Mouse (Mus musculus) heart, postnatal 0 days (tissue): ENCODE measurements around the gene Cstf2. TPM values are rescaled to one million over a fixed set of nuclear protein-coding genes. Genes with fewer than 3 reads are reported as not detected.

Source experiments
- ATAC-seq: fragments of 200-750 bp; cut with Nextera tagmentation; 2 replicates; pipeline ENCODE4 v1.8.0; 2017; ENCODE audit warnings: low read depth, moderate number of reproducible peaks, moderate library complexity; ENCODE audit not compliant: insufficient read depth
- DNase-seq: peaks from one replicate; pipeline ENCODE4 v3.0.0-alpha.2; 2016; ENCODE audit warnings: low spot score
- H3K27ac ChIP-seq: fragments of 300-500 bp; sonication (generic); 2 replicates; pipeline ENCODE4 v1.5.1; 2014; ENCODE audit warnings: low read depth, mild to moderate bottlenecking
- H3K27me3 ChIP-seq: fragments of 300-500 bp; sonication (generic); 2 replicates; pipeline ENCODE4 v1.6.1; 2014; ENCODE audit warnings: low read length, mixed read lengths; ENCODE audit not compliant: control insufficient read depth, insufficient read depth
- H3K36me3 ChIP-seq: fragments of 300-500 bp; sonication (generic); replicated peaks from 2 replicates; pipeline ENCODE4 v1.6.1; 2014; ENCODE audit warnings: low read length, mixed read lengths; ENCODE audit not compliant: control insufficient read depth, insufficient read depth
- H3K4me1 ChIP-seq: fragments of 300-500 bp; sonication (generic); 2 replicates; pipeline ENCODE4 v1.6.1; 2014; ENCODE audit warnings: antibody characterized with exemption; ENCODE audit not compliant: control insufficient read depth, insufficient read depth
- H3K4me2 ChIP-seq: fragments of 300-500 bp; sonication (generic); 2 replicates; pipeline ENCODE4 v1.6.1; 2014; ENCODE audit warnings: low read depth, mild to moderate bottlenecking, low read length, moderate library complexity
- H3K4me3 ChIP-seq: fragments of 300-500 bp; sonication (generic); 2 replicates; pipeline ENCODE4 v1.5.1; 2014; ENCODE audit warnings: low read depth, low read length
- H3K9ac ChIP-seq: fragments of 300-500 bp; sonication (generic); replicated peaks from 2 replicates; pipeline ENCODE4 v1.6.1; 2014; ENCODE audit warnings: low read depth, low read length, mixed read lengths
- H3K9me3 ChIP-seq: fragments of 300-500 bp; sonication (generic); replicated peaks from 2 replicates; pipeline ENCODE4 v1.6.1; 2016; ENCODE audit warnings: low read length; ENCODE audit not compliant: control insufficient read depth
- CTCF ChIP-seq: IDR thresholded peaks from 2 replicates; pipeline ENCODE4 v1.5.1; 2016; ENCODE audit warnings: antibody characterized with exemption, control low read depth, low read depth
- EP300 ChIP-seq: IDR thresholded peaks from 2 replicates; pipeline ENCODE4 v1.6.1; 2016; ENCODE audit warnings: antibody characterized with exemption, low read depth
- WGBS: fragments of 180-500 bp; shearing (Covaris S2); extraction: QIAGEN DNeasy Blood & Tissue Kit; methylation state at CpG from one replicate; pipeline ENCODE4 v1.1.7; 2014; 5-methylcytosine and 5-hydroxymethylcytosine counted together
- microRNA-seq: library from miRNA; unstranded; fragments of <30 nt; microRNA quantifications from one replicate; pipeline ENCODE4, GENCODE M21; 2016
- polyA plus RNA-seq: library from polyadenylated mRNA; unstranded; fragments of >200 nt; fragmentation: Nextera tagmentation; extraction: Ambion mirVana; gene quantifications from 2 replicates; pipeline ENCODE4 v1.2.1, GENCODE M21; 2015
- total RNA-seq: library from RNA; depleted of rRNA; stranded (reverse); fragments of >200 nt; gene quantifications from 2 replicates; pipeline ENCODE4 v1.2.3, GENCODE M21; 2014; ENCODE audit warnings: low replicate concordance; rRNA removed

Gene Cstf2
- total and polyA plus RNA-seq, 2 experiments from 2014 or later: 12.3 to 15.3 TPM

GRCm38 (mm10) chrX:134128549-134128948 lies 69.6 kb downstream of the Cstf2 start:
- H3K9ac ChIP-seq: no peak overlapping the region
- no peak overlapping the region for H3K4me3 ChIP-seq
- no peaks in the 10 kb centered on the region for H3K27me3 ChIP-seq
- no peaks in the 10 kb centered on the region for H3K36me3 ChIP-seq
- no peak overlapping the region for H3K27ac ChIP-seq
- WGBS: 61% methylated on average over 3 of the region's 3 CpGs
- DNase-seq (no peak), ATAC-seq (no peak)
- TF ChIP-seq CTCF: no peak
- no peak for TF ChIP-seq EP300
- H3K4me1 ChIP-seq: no peaks in the 10 kb centered on the region
- no peak overlapping the region for H3K4me2 ChIP-seq
- H3K9me3 ChIP-seq: no peaks in the 10 kb centered on the region

GRCm38 (mm10) chrX:134132295-134132694 lies 73.3 kb downstream of the Cstf2 start:
- H3K4me2 ChIP-seq: no peak overlapping the region
- ATAC-seq: no peak
- H3K36me3 ChIP-seq: no peaks in the 10 kb centered on the region
- H3K4me3 ChIP-seq: no peak overlapping the region
- H3K27me3 ChIP-seq: no peaks in the 10 kb centered on the region
- no peaks in the 10 kb centered on the region for H3K9me3 ChIP-seq
- H3K9ac ChIP-seq: no peak overlapping the region
- no peaks in the 10 kb centered on the region for H3K4me1 ChIP-seq
- WGBS: 25% methylated on average over 5 of the region's 5 CpGs
- TF ChIP-seq CTCF (peak; percentile 47; the same call in 1 of the 2 replicates), EP300 (no peak)
- DNase-seq: no peak
- H3K27ac ChIP-seq: no peak overlapping the region

- no peaks in the 10 kb centered on the region for H3K4me1 ChIP-seq
- no peaks in the 10 kb centered on the region for H3K36me3 ChIP-seq
- H3K4me2 ChIP-seq: no peak overlapping the region
- H3K27ac ChIP-seq: no peak overlapping the region
- no peaks in the 10 kb centered on the region for H3K27me3 ChIP-seq
- ATAC-seq (no peak), DNase-seq (no peak)
- no peak overlapping the region for H3K9ac ChIP-seq
- no peaks in the 10 kb centered on the region for H3K9me3 ChIP-seq
- TF ChIP-seq CTCF (no peak), EP300 (no peak)
- WGBS: 60% methylated on average over 3 of the region's 3 CpGs
- H3K4me3 ChIP-seq: no peak overlapping the region
Observed at GRCm38 (mm10) chrX:134133821-134134220, 74.8 kb downstream of the Cstf2 start.

Small RNAs within 50 kb of the gene (microRNA-seq; reads per million reads assigned to microRNA genes)
- gene Mir3112: not detected

Other genes with a start within 250 kb of the Cstf2 start
- 1.9 TPM in 1 of 2 replicates, not detected in the other for gene Tnmd, start 208.2 kb upstream of the Cstf2 start, total RNA-seq
- gene Tnmd, start 208.2 kb upstream of the Cstf2 start, polyA plus RNA-seq: 0.22 and 0.38 TPM in 2 replicates
- gene Tspan6, start 160.8 kb upstream of the Cstf2 start, total RNA-seq: 40.1 and 85.2 TPM in 2 replicates
- gene Tspan6, start 160.8 kb upstream of the Cstf2 start, polyA plus RNA-seq: 69.1 and 70.0 TPM in 2 replicates
- 8.2 and 8.9 TPM in 2 replicates for gene Srpx2, start 150.8 kb upstream of the Cstf2 start, total RNA-seq
- 8.5 TPM in 2 replicates for gene Srpx2, start 150.8 kb upstream of the Cstf2 start, polyA plus RNA-seq
- 0.08 and 1.8 TPM in 2 replicates for gene Sytl4, start 77.4 kb upstream of the Cstf2 start, total RNA-seq
- gene Sytl4, start 77.4 kb upstream of the Cstf2 start, polyA plus RNA-seq: 1.1 and 1.2 TPM in 2 replicates
- 0.15 TPM in 1 of 2 replicates, not detected in the other for gene Xkrx, start 102.9 kb downstream of the Cstf2 start, total RNA-seq
- gene Xkrx, start 102.9 kb downstream of the Cstf2 start, polyA plus RNA-seq: 0.30 and 0.31 TPM in 2 replicates
- gene Arl13a, start 128.3 kb downstream of the Cstf2 start, total RNA-seq: not detected in 2 replicates
- gene Arl13a, start 128.3 kb downstream of the Cstf2 start, polyA plus RNA-seq: 0.07 TPM in 1 of 2 replicates, not detected in the other
- not detected in 2 replicates for gene Nox1, start 162.8 kb downstream of the Cstf2 start, total RNA-seq
- 0.16 and 0.29 TPM in 2 replicates for gene Nox1, start 162.8 kb downstream of the Cstf2 start, polyA plus RNA-seq
- gene Trmt2b, start 217.8 kb downstream of the Cstf2 start, total RNA-seq: 49.2 and 61.9 TPM in 2 replicates
- gene Trmt2b, start 217.8 kb downstream of the Cstf2 start, polyA plus RNA-seq: 36.2 and 37.7 TPM in 2 replicates
- gene Tmem35a, start 236.0 kb downstream of the Cstf2 start, total RNA-seq: 69.7 and 71.2 TPM in 2 replicates
- gene Tmem35a, start 236.0 kb downstream of the Cstf2 start, polyA plus RNA-seq: 23.9 and 24.9 TPM in 2 replicates
- gene Cenpi, start 248.9 kb downstream of the Cstf2 start, total RNA-seq: 12.2 and 26.3 TPM in 2 replicates
- 7.0 and 7.8 TPM in 2 replicates for gene Cenpi, start 248.9 kb downstream of the Cstf2 start, polyA plus RNA-seq